Mouse (Mus musculus): ENCODE data around the gene Pla2g5. TPM values are rescaled to one million over a fixed set of nuclear protein-coding genes. Genes with fewer than 3 reads are reported as not detected.
A peak's percentile ranks its signal among the peaks of the same experiment; 100 is the strongest.
"Not testable (repeated sequence)": the region's sequence is repeated elsewhere in the genome, so short reads cannot be mapped to it uniquely, and the experiment has no call there.

Gene Pla2g5
- polyA plus RNA-seq, 1 experiment from 2014 or later, result 2.3 TPM

DNA sequence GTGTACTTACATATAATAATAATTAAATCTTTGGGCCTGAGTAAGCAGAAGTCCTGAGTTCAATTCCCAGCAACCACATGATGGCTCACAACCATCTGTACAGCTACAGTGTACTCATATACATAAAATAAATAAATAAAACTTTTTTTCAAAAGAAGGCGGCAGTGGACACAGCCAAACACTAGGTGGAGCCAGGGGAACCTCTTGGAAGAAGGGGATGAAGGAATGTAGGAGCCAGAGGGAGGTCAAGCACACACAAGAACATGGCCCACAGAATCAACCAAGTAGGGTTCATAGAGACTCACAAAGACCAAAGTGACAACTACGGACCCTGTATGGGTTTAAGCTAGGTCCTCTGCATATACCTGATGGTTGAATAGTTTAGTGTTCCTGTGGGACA lies 38.6 kb downstream of the Pla2g5 start:
- DNase-seq (ENCODE audit: low spot score) (no peak), ATAC-seq (ENCODE audit: low read depth) (no peak)
- Histone ChIP-seq H3K27me3 (replicated peaks; ENCODE audit: control insufficient read depth, insufficient read depth, low read length) (no peaks in the 10 kb centered on the region), H3K9me3 (ENCODE audit: control insufficient read depth, low read length) (no peaks in the 10 kb centered on the region), H3K9ac (ENCODE audit: low read depth, low read length) (no peak overlapping the region), H3K4me3 (ENCODE audit: low read depth, low read length) (no peak overlapping the region), H3K27ac (replicated peaks; ENCODE audit: low read depth, low read length) (no peak overlapping the region), H3K4me1 (ENCODE audit: control insufficient read depth, insufficient read depth, low read length) (no peaks in the 10 kb centered on the region), H3K36me3 (ENCODE audit: control insufficient read depth, insufficient read depth, low read length) (no peaks in the 10 kb centered on the region), H3K4me2 (ENCODE audit: low read depth, low read length) (no peak overlapping the region)
- WGBS, result 79% methylated on average over 2 of the region's 2 CpGs

- H3K9ac ChIP-seq (ENCODE audit: low read depth, low read length); H3K4me1 ChIP-seq (ENCODE audit: control insufficient read depth, insufficient read depth, low read length); H3K4me2 ChIP-seq (ENCODE audit: low read depth, low read length); H3K4me3 ChIP-seq (ENCODE audit: low read depth, low read length); H3K27me3 ChIP-seq (replicated peaks; ENCODE audit: control insufficient read depth, insufficient read depth, low read length); DNase-seq (ENCODE audit: low spot score); H3K36me3 ChIP-seq (ENCODE audit: control insufficient read depth, insufficient read depth, low read length); H3K27ac ChIP-seq (replicated peaks; ENCODE audit: low read depth, low read length); H3K9me3 ChIP-seq (ENCODE audit: control insufficient read depth, low read length); ATAC-seq (ENCODE audit: low read depth): not testable (repeated sequence)
- 76% methylated on average over 2 of the region's 2 CpGs for WGBS
Observed at GRCm38 (mm10) chr4:138824161-138824560, 39.1 kb downstream of the Pla2g5 start.

GRCm38 (mm10) chr4:138821036-138821435 lies 42.2 kb downstream of the Pla2g5 start:
- Histone ChIP-seq H3K4me3 (ENCODE audit: low read depth, low read length) (no peak overlapping the region), H3K9me3 (ENCODE audit: control insufficient read depth, low read length) (no peaks in the 10 kb centered on the region), H3K9ac (ENCODE audit: low read depth, low read length) (no peak overlapping the region), H3K4me1 (ENCODE audit: control insufficient read depth, insufficient read depth, low read length) (no peaks in the 10 kb centered on the region), H3K4me2 (ENCODE audit: low read depth, low read length) (no peak overlapping the region), H3K27ac (replicated peaks; ENCODE audit: low read depth, low read length) (no peak overlapping the region), H3K36me3 (ENCODE audit: control insufficient read depth, insufficient read depth, low read length) (no peaks in the 10 kb centered on the region), H3K27me3 (replicated peaks; ENCODE audit: control insufficient read depth, insufficient read depth, low read length) (no peaks in the 10 kb centered on the region)
- no peak for ATAC-seq (ENCODE audit: low read depth)
- WGBS, result 77% methylated on average over 2 of the region's 2 CpGs
- DNase-seq (ENCODE audit: low spot score), result no peak

DNA sequence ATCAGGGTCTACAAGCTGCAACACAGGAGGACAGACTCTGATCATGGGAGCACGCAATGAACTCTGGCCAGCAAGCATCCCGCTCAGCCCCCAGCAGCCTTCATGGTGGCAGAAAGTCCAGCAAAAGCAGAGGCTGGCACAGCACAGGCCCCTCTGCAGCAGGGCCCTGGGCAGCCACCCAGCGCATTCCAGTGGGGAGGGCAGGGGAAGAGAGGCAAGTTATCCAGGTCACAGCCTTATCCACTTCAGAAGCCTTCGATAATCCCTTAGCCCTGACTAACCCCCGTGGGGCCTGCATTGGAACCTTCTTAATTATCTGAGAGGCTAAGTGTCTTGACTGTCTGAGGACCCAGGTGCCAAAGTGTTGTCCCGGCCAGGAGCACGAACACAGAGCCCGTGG lies 44.2 kb downstream of the Pla2g5 start:
- 29% methylated on average over 8 of the region's 8 CpGs for WGBS
- no peak overlapping the region for H3K4me3 ChIP-seq (ENCODE audit: low read depth, low read length)
- no peaks in the 10 kb centered on the region for H3K9me3 ChIP-seq (ENCODE audit: control insufficient read depth, low read length)
- no peaks in the 10 kb centered on the region for H3K36me3 ChIP-seq (ENCODE audit: control insufficient read depth, insufficient read depth, low read length)
- no peak overlapping the region for H3K4me2 ChIP-seq (ENCODE audit: low read depth, low read length)
- DNase-seq (ENCODE audit: low spot score) (peak; percentile 47), ATAC-seq (ENCODE audit: low read depth) (peak; percentile 75; the same call in 1 of the 2 replicates)
- no peaks in the 10 kb centered on the region for H3K4me1 ChIP-seq (ENCODE audit: control insufficient read depth, insufficient read depth, low read length)
- no peak overlapping the region for H3K27ac ChIP-seq (replicated peaks; ENCODE audit: low read depth, low read length)
- no peak overlapping the region; the same call in 1 of the 2 replicates for H3K9ac ChIP-seq (ENCODE audit: low read depth, low read length)
- no peaks in the 10 kb centered on the region for H3K27me3 ChIP-seq (replicated peaks; ENCODE audit: control insufficient read depth, insufficient read depth, low read length)

DNA sequence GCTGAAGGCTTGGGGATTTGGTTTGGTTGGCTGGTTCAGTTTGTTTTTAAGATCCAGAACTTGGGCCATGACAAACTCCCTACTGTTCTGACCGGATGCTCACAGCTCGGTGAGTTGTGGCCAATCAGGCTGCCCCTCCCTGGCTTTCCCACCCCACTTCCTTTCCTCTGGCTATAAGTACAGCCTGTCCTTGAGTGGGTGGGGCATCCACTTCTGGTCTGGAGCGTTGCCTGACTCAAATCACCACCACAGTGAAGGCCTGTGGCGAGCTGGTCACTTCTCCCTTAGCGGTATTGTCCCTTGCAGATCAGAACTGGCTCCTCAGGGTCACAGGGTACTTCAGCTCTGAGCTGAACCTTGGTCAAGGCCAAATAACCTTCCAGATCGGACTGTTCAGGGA lies 45.5 kb downstream of the Pla2g5 start:
- no peak overlapping the region for H3K4me3 ChIP-seq (ENCODE audit: low read depth, low read length)

DNA sequence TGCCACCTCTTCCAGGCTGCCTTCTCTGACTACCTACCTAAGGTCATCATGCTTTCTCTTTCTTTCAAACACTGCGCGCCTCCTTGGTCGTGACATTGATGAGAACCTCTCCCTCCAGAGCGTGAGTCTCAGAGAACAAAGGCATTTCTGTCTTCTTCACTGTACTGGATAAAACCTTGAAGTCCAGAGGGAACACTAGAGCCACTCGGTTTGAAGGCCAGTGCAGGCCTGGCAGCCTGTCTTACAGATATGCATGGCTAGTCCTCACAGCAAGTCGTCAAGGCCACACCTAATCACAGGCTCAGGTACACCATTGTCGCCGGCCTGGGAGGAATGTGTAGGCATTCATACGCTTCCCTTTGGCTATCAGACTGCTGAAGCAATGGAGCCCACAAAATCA lies 47.1 kb downstream of the Pla2g5 start:
- DNase-seq (ENCODE audit: low spot score) (no peak), ATAC-seq (ENCODE audit: low read depth) (no peak)
- no peak overlapping the region for H3K9ac ChIP-seq (ENCODE audit: low read depth, low read length)
- H3K27me3 ChIP-seq (replicated peaks; ENCODE audit: control insufficient read depth, insufficient read depth, low read length), result no peaks in the 10 kb centered on the region
- H3K4me2 ChIP-seq (ENCODE audit: low read depth, low read length), result no peak overlapping the region
- no peaks in the 10 kb centered on the region for H3K36me3 ChIP-seq (ENCODE audit: control insufficient read depth, insufficient read depth, low read length)
- no peak overlapping the region for H3K27ac ChIP-seq (replicated peaks; ENCODE audit: low read depth, low read length)
- no peak overlapping the region for H3K4me3 ChIP-seq (ENCODE audit: low read depth, low read length)
- WGBS, result 75% methylated on average over 9 of the region's 9 CpGs
- H3K4me1 ChIP-seq (ENCODE audit: control insufficient read depth, insufficient read depth, low read length), result no peaks in the 10 kb centered on the region
- no peaks in the 10 kb centered on the region for H3K9me3 ChIP-seq (ENCODE audit: control insufficient read depth, low read length)

More for the DNA sequence above, 45.5 kb downstream of the Pla2g5 start:
- H3K4me1 ChIP-seq (ENCODE audit: control insufficient read depth, insufficient read depth, low read length), result no peaks in the 10 kb centered on the region
- DNase-seq (ENCODE audit: low spot score) (no peak), ATAC-seq (ENCODE audit: low read depth) (no peak)
- H3K27me3 ChIP-seq (replicated peaks; ENCODE audit: control insufficient read depth, insufficient read depth, low read length), result no peaks in the 10 kb centered on the region
- 71% methylated on average over 6 of the region's 6 CpGs for WGBS
- no peaks in the 10 kb centered on the region for H3K36me3 ChIP-seq (ENCODE audit: control insufficient read depth, insufficient read depth, low read length)
- no peak overlapping the region for H3K4me2 ChIP-seq (ENCODE audit: low read depth, low read length)
- H3K27ac ChIP-seq (replicated peaks; ENCODE audit: low read depth, low read length), result no peak overlapping the region
- no peaks in the 10 kb centered on the region for H3K9me3 ChIP-seq (ENCODE audit: control insufficient read depth, low read length)
- H3K9ac ChIP-seq (ENCODE audit: low read depth, low read length), result no peak overlapping the region

GRCm38 (mm10) chr4:138806920-138807541 lies 56.3 kb downstream of the Pla2g5 start:
- Histone ChIP-seq H3K9ac (ENCODE audit: low read depth, low read length) (no peak overlapping the region), H3K36me3 (ENCODE audit: control insufficient read depth, insufficient read depth, low read length) (no peaks in the 10 kb centered on the region), H3K4me2 (ENCODE audit: low read depth, low read length) (no peak overlapping the region), H3K27me3 (replicated peaks; ENCODE audit: control insufficient read depth, insufficient read depth, low read length) (no peaks in the 10 kb centered on the region), H3K9me3 (ENCODE audit: control insufficient read depth, low read length) (no peaks in the 10 kb centered on the region), H3K4me1 (ENCODE audit: control insufficient read depth, insufficient read depth, low read length) (no peaks in the 10 kb centered on the region), H3K27ac (replicated peaks; ENCODE audit: low read depth, low read length) (no peak overlapping the region), H3K4me3 (ENCODE audit: low read depth, low read length) (no peak overlapping the region)
- ATAC-seq (ENCODE audit: low read depth) (no peak), DNase-seq (ENCODE audit: low spot score) (no peak)
- 54% methylated on average over 7 of the region's 7 CpGs for WGBS

DNA sequence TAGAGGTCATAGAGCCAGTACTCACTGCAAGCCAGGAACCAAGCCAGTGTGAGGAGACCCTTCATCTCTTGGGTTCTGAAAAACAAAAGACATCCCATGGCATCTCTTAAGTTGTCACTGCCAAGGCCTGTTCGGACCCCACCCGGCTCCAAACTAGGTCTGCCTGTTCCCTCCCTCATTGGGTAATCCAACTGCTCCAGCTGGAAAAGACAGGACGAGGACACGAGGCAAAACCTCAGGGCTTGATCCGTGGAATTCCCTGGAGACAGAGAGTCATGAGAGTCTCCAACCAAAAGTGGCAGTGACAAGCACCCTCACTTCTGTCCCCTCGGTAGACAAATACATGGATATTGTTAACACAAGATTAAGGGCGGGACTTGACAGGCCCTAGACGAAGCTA lies 57.1 kb downstream of the Pla2g5 start:
- no peaks in the 10 kb centered on the region for H3K36me3 ChIP-seq (ENCODE audit: control insufficient read depth, insufficient read depth, low read length)
- no peak for DNase-seq (ENCODE audit: low spot score)
- H3K4me1 ChIP-seq (ENCODE audit: control insufficient read depth, insufficient read depth, low read length), result no peaks in the 10 kb centered on the region
- H3K27me3 ChIP-seq (replicated peaks; ENCODE audit: control insufficient read depth, insufficient read depth, low read length), result no peaks in the 10 kb centered on the region
- no peak overlapping the region for H3K4me3 ChIP-seq (ENCODE audit: low read depth, low read length)
- no peak overlapping the region for H3K27ac ChIP-seq (replicated peaks; ENCODE audit: low read depth, low read length)
- H3K4me2 ChIP-seq (ENCODE audit: low read depth, low read length), result no peak overlapping the region
- ATAC-seq (ENCODE audit: low read depth), result no peak
- 84% methylated on average over 8 of the region's 8 CpGs for WGBS
- no peak overlapping the region for H3K9ac ChIP-seq (ENCODE audit: low read depth, low read length)
- no peaks in the 10 kb centered on the region for H3K9me3 ChIP-seq (ENCODE audit: control insufficient read depth, low read length)

- no peak for ATAC-seq (ENCODE audit: low read depth)
- Histone ChIP-seq H3K27me3 (replicated peaks; ENCODE audit: control insufficient read depth, insufficient read depth, low read length) (no peaks in the 10 kb centered on the region), H3K9me3 (ENCODE audit: control insufficient read depth, low read length) (no peaks in the 10 kb centered on the region), H3K9ac (ENCODE audit: low read depth, low read length) (no peak overlapping the region), H3K4me2 (ENCODE audit: low read depth, low read length) (no peak overlapping the region), H3K36me3 (ENCODE audit: control insufficient read depth, insufficient read depth, low read length) (no peaks in the 10 kb centered on the region), H3K27ac (replicated peaks; ENCODE audit: low read depth, low read length) (no peak overlapping the region), H3K4me3 (ENCODE audit: low read depth, low read length) (no peak overlapping the region), H3K4me1 (ENCODE audit: control insufficient read depth, insufficient read depth, low read length) (no peaks in the 10 kb centered on the region)
- DNase-seq (ENCODE audit: low spot score), result no peak
- 60% methylated on average over 8 of the region's 8 CpGs for WGBS
Observed at GRCm38 (mm10) chr4:138805248-138805647, 58.0 kb downstream of the Pla2g5 start.

Measured in embryonic facial prominence, embryonic 14.5 days (tissue).